Mouse (Mus musculus): ENCODE measurements around the gene Arid5b. TPM values are rescaled to one million over a fixed set of nuclear protein-coding genes. Genes with fewer than 3 reads are reported as not detected.

Arid5b gene
- polyA plus RNA-seq, 1 experiment from 2014 or later, result 42.1 TPM

DNA sequence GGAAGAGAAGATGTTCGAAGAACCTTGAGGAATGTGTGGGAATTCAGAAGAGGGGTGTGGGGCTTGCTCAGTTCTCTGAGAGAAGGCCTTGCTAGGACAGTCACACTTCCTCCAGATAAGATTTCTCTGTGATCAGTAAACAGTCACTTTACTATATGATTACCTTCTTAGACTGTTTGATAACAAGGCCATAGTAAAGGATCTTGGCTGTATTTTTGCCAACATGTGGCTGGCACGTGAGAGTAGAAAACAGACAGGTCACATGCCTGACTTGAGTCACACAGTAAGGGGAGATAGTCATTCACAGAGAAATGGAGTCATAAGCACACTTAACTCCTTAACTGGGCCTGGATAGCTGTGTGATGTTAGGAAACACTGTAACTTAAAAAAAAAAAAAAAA is 151.4 kb downstream of the Arid5b start:
- Histone ChIP-seq H3K27ac (replicated peaks; ENCODE audit: low read depth, low read length) (no peak overlapping the region), H3K4me3 (ENCODE audit: low read depth, low read length) (no peak overlapping the region), H3K9ac (ENCODE audit: low read length) (no peak overlapping the region), H3K9me3 (ENCODE audit: control insufficient read depth, low read length) (no peaks in the 10 kb centered on the region), H3K4me2 (ENCODE audit: low read depth, severe bottlenecking) (no peak overlapping the region), H3K4me1 (ENCODE audit: control insufficient read depth, insufficient read depth, low read length) (peaks cover 14% of the 10 kb centered on the region), H3K36me3 (ENCODE audit: control insufficient read depth, insufficient read depth, low read length) (no peaks in the 10 kb centered on the region), H3K27me3 (ENCODE audit: control insufficient read depth, insufficient read depth, low read length) (no peaks in the 10 kb centered on the region)
- no peak for ATAC-seq (ENCODE audit: insufficient number of reproducible peaks, low FRiP score, low TSS enrichment, low read depth)
- DNase-seq (ENCODE audit: low spot score), result no peak
- WGBS, result 73% methylated on average over 2 of the region's 2 CpGs

DNA sequence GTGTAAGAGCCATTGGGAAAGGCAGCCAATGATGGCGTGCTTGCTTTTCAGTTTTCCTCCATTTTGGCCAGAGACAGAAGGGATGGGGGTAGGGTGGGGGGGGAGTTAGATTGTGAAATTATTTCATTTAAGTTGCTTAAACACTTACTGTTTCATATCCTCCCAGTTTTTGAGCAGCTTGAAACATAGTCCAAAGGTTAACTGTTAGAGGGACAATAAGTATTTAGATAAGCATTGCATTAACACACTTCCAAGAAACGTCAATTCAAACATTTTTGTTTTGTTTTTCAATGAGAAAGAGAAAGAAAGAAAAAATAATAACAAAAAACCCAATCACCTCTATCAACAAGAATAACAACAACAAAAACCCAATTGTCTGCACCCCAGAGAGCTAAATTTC is 152.0 kb downstream of the Arid5b start:
- Histone ChIP-seq H3K4me1 (ENCODE audit: control insufficient read depth, insufficient read depth, low read length) (peaks cover 14% of the 10 kb centered on the region), H3K27ac (replicated peaks; ENCODE audit: low read depth, low read length) (no peak overlapping the region; the same call in 1 of the 2 replicates), H3K9ac (ENCODE audit: low read length) (no peak overlapping the region), H3K9me3 (ENCODE audit: control insufficient read depth, low read length) (no peaks in the 10 kb centered on the region), H3K27me3 (ENCODE audit: control insufficient read depth, insufficient read depth, low read length) (no peaks in the 10 kb centered on the region), H3K36me3 (ENCODE audit: control insufficient read depth, insufficient read depth, low read length) (no peaks in the 10 kb centered on the region), H3K4me3 (ENCODE audit: low read depth, low read length) (no peak overlapping the region), H3K4me2 (ENCODE audit: low read depth, severe bottlenecking) (no peak overlapping the region)
- ATAC-seq (ENCODE audit: insufficient number of reproducible peaks, low FRiP score, low TSS enrichment, low read depth) (no peak), DNase-seq (ENCODE audit: low spot score) (no peak)
- 46% methylated on average over 2 of the region's 2 CpGs for WGBS

DNA sequence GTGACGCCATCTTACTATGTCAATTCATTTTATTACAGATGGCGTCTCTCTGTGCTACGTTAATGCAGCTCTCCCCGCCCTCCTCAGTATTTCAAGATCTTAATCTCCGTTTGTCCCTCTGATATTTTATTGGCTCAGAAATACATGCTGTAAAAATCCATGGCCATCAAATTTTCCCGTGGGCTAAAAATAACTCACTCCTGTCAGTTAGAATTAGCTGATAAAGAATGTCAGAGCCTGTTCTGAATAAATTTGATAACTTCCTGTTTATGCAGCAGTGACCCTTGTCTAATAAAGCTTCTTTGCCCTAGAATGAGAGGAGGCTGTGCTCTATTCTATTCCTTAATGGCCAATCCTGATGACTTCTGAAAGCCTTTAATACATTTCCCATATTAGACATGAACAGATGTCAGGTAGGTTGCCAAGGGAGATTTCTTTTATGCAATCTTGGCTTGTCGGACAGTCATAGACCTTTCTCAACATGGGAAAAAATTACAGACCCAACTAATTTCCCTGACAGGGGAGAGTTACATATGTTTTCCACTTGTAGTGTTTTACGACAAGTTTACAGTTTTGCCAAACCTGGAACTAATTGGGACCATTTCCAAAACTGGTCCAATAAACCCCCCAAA is 152.5 kb downstream of the Arid5b start:
- peak; percentile 75 for ATAC-seq (ENCODE audit: insufficient number of reproducible peaks, low FRiP score, low TSS enrichment, low read depth)
- DNase-seq (ENCODE audit: low spot score), result peak; percentile 25
- H3K4me2 ChIP-seq (ENCODE audit: low read depth, severe bottlenecking), result no peak overlapping the region
- H3K9ac ChIP-seq (ENCODE audit: low read length), result no peak overlapping the region
- H3K4me3 ChIP-seq (ENCODE audit: low read depth, low read length), result no peak overlapping the region
- 28% methylated on average over 8 of the region's 8 CpGs for WGBS
- no peak overlapping the region; the same call in 1 of the 2 replicates for H3K27ac ChIP-seq (replicated peaks; ENCODE audit: low read depth, low read length)
- no peaks in the 10 kb centered on the region; the same call in 1 of the 2 replicates for H3K36me3 ChIP-seq (ENCODE audit: control insufficient read depth, insufficient read depth, low read length)
- no peaks in the 10 kb centered on the region for H3K9me3 ChIP-seq (ENCODE audit: control insufficient read depth, low read length)
- no peaks in the 10 kb centered on the region for H3K27me3 ChIP-seq (ENCODE audit: control insufficient read depth, insufficient read depth, low read length)
- peaks cover 14% of the 10 kb centered on the region for H3K4me1 ChIP-seq (ENCODE audit: control insufficient read depth, insufficient read depth, low read length)

DNA sequence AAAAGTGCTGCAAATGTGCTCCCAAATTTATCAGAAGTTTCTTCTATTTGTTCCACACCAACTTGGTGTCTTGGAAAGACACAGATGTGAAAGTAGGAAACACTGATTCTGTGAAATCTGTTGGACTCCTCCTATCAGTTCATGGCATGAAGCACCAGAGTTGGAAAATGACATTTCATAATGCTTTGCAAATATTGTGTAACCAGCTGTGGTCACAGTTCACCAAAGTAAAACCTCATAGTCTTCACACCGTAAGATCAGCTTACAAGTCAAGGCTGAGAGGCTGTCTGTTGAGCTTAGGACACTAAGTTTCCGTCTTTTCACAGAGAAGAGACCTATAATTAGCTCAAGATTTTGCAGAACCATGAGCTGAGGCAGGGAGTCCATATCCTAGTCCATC is 153.6 kb downstream of the Arid5b start:
- DNase-seq (ENCODE audit: low spot score) (no peak), ATAC-seq (ENCODE audit: insufficient number of reproducible peaks, low FRiP score, low TSS enrichment, low read depth) (no peak)
- H3K9me3 ChIP-seq (ENCODE audit: control insufficient read depth, low read length), result no peaks in the 10 kb centered on the region
- no peak overlapping the region for H3K9ac ChIP-seq (ENCODE audit: low read length)
- no peak overlapping the region for H3K4me3 ChIP-seq (ENCODE audit: low read depth, low read length)
- no peak overlapping the region for H3K4me2 ChIP-seq (ENCODE audit: low read depth, severe bottlenecking)
- no peak overlapping the region for H3K27ac ChIP-seq (replicated peaks; ENCODE audit: low read depth, low read length)
- peaks cover 12% of the 10 kb centered on the region; the same call in 1 of the 2 replicates for H3K4me1 ChIP-seq (ENCODE audit: control insufficient read depth, insufficient read depth, low read length)
- WGBS, result 82% methylated on average over 2 of the region's 2 CpGs
- H3K27me3 ChIP-seq (ENCODE audit: control insufficient read depth, insufficient read depth, low read length), result no peaks in the 10 kb centered on the region
- H3K36me3 ChIP-seq (ENCODE audit: control insufficient read depth, insufficient read depth, low read length), result no peaks in the 10 kb centered on the region; the same call in 1 of the 2 replicates

DNA sequence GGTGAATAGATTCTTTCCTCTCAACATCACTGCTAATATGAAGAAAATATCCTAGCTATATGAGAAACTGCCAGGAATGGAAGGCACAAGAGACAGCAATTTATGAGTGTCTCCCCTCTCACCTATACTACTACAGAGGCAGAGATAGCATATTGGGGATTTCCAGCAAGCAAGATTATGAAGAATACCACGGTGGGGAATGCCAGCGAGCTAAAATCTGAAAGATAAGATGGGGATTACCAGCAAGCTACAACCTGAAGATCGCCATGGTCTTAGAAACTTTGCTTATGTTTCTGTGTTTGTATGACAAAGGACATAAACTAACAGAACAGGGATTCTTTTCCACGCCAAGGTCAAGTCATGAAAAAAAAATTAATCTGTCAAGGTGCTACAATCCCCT is 155.1 kb downstream of the Arid5b start:
- Histone ChIP-seq H3K27ac (replicated peaks; ENCODE audit: low read depth, low read length) (no peak overlapping the region), H3K27me3 (ENCODE audit: control insufficient read depth, insufficient read depth, low read length) (no peaks in the 10 kb centered on the region), H3K9ac (ENCODE audit: low read length) (no peak overlapping the region), H3K4me1 (ENCODE audit: control insufficient read depth, insufficient read depth, low read length) (peaks cover 12% of the 10 kb centered on the region; the same call in 1 of the 2 replicates), H3K4me2 (ENCODE audit: low read depth, severe bottlenecking) (no peak overlapping the region), H3K4me3 (ENCODE audit: low read depth, low read length) (no peak overlapping the region), H3K36me3 (ENCODE audit: control insufficient read depth, insufficient read depth, low read length) (no peaks in the 10 kb centered on the region; the same call in 1 of the 2 replicates), H3K9me3 (ENCODE audit: control insufficient read depth, low read length) (no peaks in the 10 kb centered on the region)
- DNase-seq (ENCODE audit: low spot score) (no peak), ATAC-seq (ENCODE audit: insufficient number of reproducible peaks, low FRiP score, low TSS enrichment, low read depth) (no peak)
- WGBS, result 91% methylated on average over 4 of the region's 4 CpGs

DNA sequence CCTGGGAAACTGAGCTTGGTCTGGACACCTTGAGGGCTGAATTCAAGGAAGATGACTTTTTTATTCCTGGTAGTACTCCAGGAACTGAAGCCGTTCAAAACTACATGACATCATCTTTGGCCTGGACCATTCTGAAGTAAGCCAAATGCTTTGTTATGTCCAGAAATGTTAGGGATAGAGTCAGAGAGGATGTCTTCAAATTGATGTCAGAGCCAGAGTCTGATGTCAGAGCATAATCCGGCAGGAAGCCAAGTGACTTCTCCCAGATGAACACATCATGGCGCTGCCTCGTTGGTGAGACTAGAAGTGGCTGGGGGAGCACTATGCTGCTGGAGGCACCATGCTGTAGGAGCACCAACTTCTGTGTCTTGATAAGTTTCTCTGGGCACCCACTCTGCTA is 156.6 kb downstream of the Arid5b start:
- DNase-seq (ENCODE audit: low spot score), result no peak
- no peak for ATAC-seq (ENCODE audit: insufficient number of reproducible peaks, low FRiP score, low TSS enrichment, low read depth)
- no peak overlapping the region for H3K27ac ChIP-seq (replicated peaks; ENCODE audit: low read depth, low read length)
- H3K9ac ChIP-seq (ENCODE audit: low read length), result no peak overlapping the region
- 92% methylated on average over 4 of the region's 4 CpGs for WGBS
- H3K27me3 ChIP-seq (ENCODE audit: control insufficient read depth, insufficient read depth, low read length), result no peaks in the 10 kb centered on the region
- no peak overlapping the region for H3K4me3 ChIP-seq (ENCODE audit: low read depth, low read length)
- H3K4me2 ChIP-seq (ENCODE audit: low read depth, severe bottlenecking), result no peak overlapping the region
- peaks cover 9% of the 10 kb centered on the region; the same call in 1 of the 2 replicates for H3K4me1 ChIP-seq (ENCODE audit: control insufficient read depth, insufficient read depth, low read length)
- no peaks in the 10 kb centered on the region; the same call in 1 of the 2 replicates for H3K36me3 ChIP-seq (ENCODE audit: control insufficient read depth, insufficient read depth, low read length)
- no peaks in the 10 kb centered on the region for H3K9me3 ChIP-seq (ENCODE audit: control insufficient read depth, low read length)

DNA sequence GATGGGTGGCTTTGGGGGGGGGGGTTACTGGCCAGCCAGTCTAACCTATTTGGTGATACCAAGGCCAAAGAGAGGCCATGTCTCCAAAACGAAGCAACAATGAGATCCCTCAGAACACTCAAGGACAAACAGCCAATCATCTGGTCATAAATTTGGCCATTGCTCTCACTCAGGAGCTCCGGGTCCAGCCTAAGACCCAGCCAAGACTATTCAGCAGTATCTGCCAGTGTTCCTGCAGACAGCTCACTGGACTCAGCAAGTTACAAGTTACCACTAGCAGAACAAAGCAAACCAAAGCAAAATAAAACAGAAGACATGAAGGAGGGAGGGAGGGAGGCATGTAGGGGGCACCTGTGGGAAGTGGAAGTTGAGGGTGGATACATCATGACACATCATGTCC is 157.3 kb downstream of the Arid5b start:
- ATAC-seq (ENCODE audit: insufficient number of reproducible peaks, low FRiP score, low TSS enrichment, low read depth), result no peak
- DNase-seq (ENCODE audit: low spot score), result no peak
- H3K4me2 ChIP-seq (ENCODE audit: low read depth, severe bottlenecking), result no peak overlapping the region
- no peak overlapping the region for H3K4me3 ChIP-seq (ENCODE audit: low read depth, low read length)
- H3K27ac ChIP-seq (replicated peaks; ENCODE audit: low read depth, low read length), result no peak overlapping the region
- peaks cover 7% of the 10 kb centered on the region; the same call in 1 of the 2 replicates for H3K4me1 ChIP-seq (ENCODE audit: control insufficient read depth, insufficient read depth, low read length)
- no peaks in the 10 kb centered on the region for H3K27me3 ChIP-seq (ENCODE audit: control insufficient read depth, insufficient read depth, low read length)
- no peak overlapping the region for H3K9ac ChIP-seq (ENCODE audit: low read length)
- no peaks in the 10 kb centered on the region for H3K9me3 ChIP-seq (ENCODE audit: control insufficient read depth, low read length)
- H3K36me3 ChIP-seq (ENCODE audit: control insufficient read depth, insufficient read depth, low read length), result no peaks in the 10 kb centered on the region; the same call in 1 of the 2 replicates
- 82% methylated on average over 2 of the region's 2 CpGs for WGBS

DNA sequence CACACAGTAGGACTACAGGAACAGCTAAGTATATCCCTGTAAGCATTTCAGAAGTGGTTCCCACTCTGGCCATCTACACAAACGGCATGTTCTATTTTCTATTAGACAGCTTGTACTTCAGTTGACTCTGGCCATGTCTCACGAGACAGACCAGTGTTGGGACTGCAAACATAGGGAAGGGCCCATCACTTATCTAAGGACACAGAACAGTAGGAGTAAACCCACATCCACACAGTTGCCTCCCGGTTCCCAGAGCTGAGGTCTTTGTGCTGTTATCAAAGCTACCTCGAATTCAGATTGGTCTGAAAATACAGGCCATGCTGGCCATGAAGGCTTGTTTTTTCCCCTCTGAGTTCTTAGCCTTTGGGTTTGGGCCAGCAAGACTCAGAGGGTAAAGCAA is 158.5 kb downstream of the Arid5b start:
- H3K9ac ChIP-seq (ENCODE audit: low read length), result no peak overlapping the region
- no peak overlapping the region for H3K4me3 ChIP-seq (ENCODE audit: low read depth, low read length)
- 0 out of 2 replicates have a peak, but pooled peaks cover 1% of the 10 kb centered on the region for H3K4me1 ChIP-seq (ENCODE audit: control insufficient read depth, insufficient read depth, low read length)
- no peaks in the 10 kb centered on the region for H3K27me3 ChIP-seq (ENCODE audit: control insufficient read depth, insufficient read depth, low read length)
- no peaks in the 10 kb centered on the region; the same call in 1 of the 2 replicates for H3K36me3 ChIP-seq (ENCODE audit: control insufficient read depth, insufficient read depth, low read length)
- WGBS, result 92% methylated on average over 4 of the region's 4 CpGs
- no peak overlapping the region for H3K4me2 ChIP-seq (ENCODE audit: low read depth, severe bottlenecking)
- no peaks in the 10 kb centered on the region for H3K9me3 ChIP-seq (ENCODE audit: control insufficient read depth, low read length)
- DNase-seq (ENCODE audit: low spot score) (no peak), ATAC-seq (ENCODE audit: insufficient number of reproducible peaks, low FRiP score, low TSS enrichment, low read depth) (no peak)
- H3K27ac ChIP-seq (replicated peaks; ENCODE audit: low read depth, low read length), result no peak overlapping the region

DNA sequence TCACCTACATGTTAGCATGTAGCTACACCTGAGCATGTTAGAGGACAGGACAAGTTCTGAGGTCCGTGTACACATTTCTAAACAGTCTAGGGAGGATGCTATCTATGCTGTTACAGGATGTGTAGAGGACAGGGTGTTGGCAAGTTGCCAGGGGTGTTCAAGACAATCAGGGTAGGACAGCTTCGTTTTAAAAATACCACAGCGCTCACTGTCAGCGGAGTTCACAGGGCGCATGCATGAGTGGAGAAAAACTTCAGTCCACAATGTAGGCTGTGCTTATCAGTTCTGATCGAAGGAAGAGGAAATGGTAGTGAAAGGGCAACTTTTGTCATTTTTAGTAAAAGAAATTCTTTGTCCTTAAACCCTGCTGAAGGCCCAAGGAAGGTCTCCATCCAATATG is 159.3 kb downstream of the Arid5b start:
- no peak overlapping the region for H3K4me3 ChIP-seq (ENCODE audit: low read depth, low read length)
- no peaks in the 10 kb centered on the region for H3K27me3 ChIP-seq (ENCODE audit: control insufficient read depth, insufficient read depth, low read length)
- H3K9ac ChIP-seq (ENCODE audit: low read length), result no peak overlapping the region
- no peaks in the 10 kb centered on the region; the same call in 1 of the 2 replicates for H3K36me3 ChIP-seq (ENCODE audit: control insufficient read depth, insufficient read depth, low read length)
- no peak overlapping the region for H3K27ac ChIP-seq (replicated peaks; ENCODE audit: low read depth, low read length)
- WGBS, result 89% methylated on average over 6 of the region's 6 CpGs
- no peak overlapping the region for H3K4me2 ChIP-seq (ENCODE audit: low read depth, severe bottlenecking)
- DNase-seq (ENCODE audit: low spot score), result no peak
- H3K4me1 ChIP-seq (ENCODE audit: control insufficient read depth, insufficient read depth, low read length), result no peaks in the 10 kb centered on the region
- H3K9me3 ChIP-seq (ENCODE audit: control insufficient read depth, low read length), result no peaks in the 10 kb centered on the region
- no peak for ATAC-seq (ENCODE audit: insufficient number of reproducible peaks, low FRiP score, low TSS enrichment, low read depth)
